Mouse (Mus musculus) embryo, embryonic 9.5 days (tissue): ENCODE results near the gene Metap1.

Experiments
- DNase-seq: peaks from one replicate; pipeline ENCODE4 v3.0.0-alpha.2; 2017; ENCODE audit errors: extremely low spot score

Gene Metap1

GRCm38 (mm10) chr3:138452169-138452568 lies 37.1 kb downstream of the Metap1 start:
- no peak for DNase-seq

GRCm38 (mm10) chr3:138448077-138448860 lies 41.0 kb downstream of the Metap1 start:
- no peak for DNase-seq

- DNase-seq = no peak
Measured at GRCm38 (mm10) chr3:138443465-138443771, 45.9 kb downstream of the Metap1 start.

- peak; percentile 98 for DNase-seq
Measured at GRCm38 (mm10) chr3:138442612-138443464, 46.5 kb downstream of the Metap1 start, which contains the start of gene Adh5. Adh5 (plus strand) TSS chr3:138443093.

GRCm38 (mm10) chr3:138442203-138442602 lies 47.1 kb downstream of the Metap1 start:
- no peak for DNase-seq

- no peak for DNase-seq
Measured at GRCm38 (mm10) chr3:138438716-138439115, 50.6 kb downstream of the Metap1 start.

- peak; percentile 30 for DNase-seq
Measured at GRCm38 (mm10) chr3:138431835-138432234, 57.5 kb downstream of the Metap1 start.

GRCm38 (mm10) chr3:138430360-138430976 lies 58.8 kb downstream of the Metap1 start:
- DNase-seq = no peak

GRCm38 (mm10) chr3:138424247-138424646 lies 65.1 kb downstream of the Metap1 start:
- no peak for DNase-seq

- no peak for DNase-seq
Measured at GRCm38 (mm10) chr3:138423664-138424063, 65.7 kb downstream of the Metap1 start.

- DNase-seq = no peak
Measured at GRCm38 (mm10) chr3:138420385-138420784, 68.9 kb downstream of the Metap1 start.

GRCm38 (mm10) chr3:138419369-138419768 lies 69.9 kb downstream of the Metap1 start:
- DNase-seq = no peak

GRCm38 (mm10) chr3:138415121-138415690 lies 74.1 kb downstream of the Metap1 start, which contains the start of gene Adh4:
Adh4 (plus strand) TSS chr3:138415466.
- no peak for DNase-seq

- DNase-seq = no peak
Measured at GRCm38 (mm10) chr3:138410211-138410610, 79.1 kb downstream of the Metap1 start.

- no peak for DNase-seq
Measured at GRCm38 (mm10) chr3:138409585-138409984, 79.7 kb downstream of the Metap1 start.
